Mouse (Mus musculus) stomach, postnatal 0 days (tissue): ENCODE data around the gene Sst. TPM values are rescaled to one million over a fixed set of nuclear protein-coding genes. Genes with fewer than 3 reads are reported as not detected.
A peak's percentile ranks its signal among the peaks of the same experiment; 100 is the strongest.

Experiments used
- ATAC-seq: fragments of 200-750 bp; cut with Nextera tagmentation; 2 replicates; pipeline ENCODE4 v1.8.0; 2017; ENCODE audit not compliant: low FRiP score, low TSS enrichment
- DNase-seq: peaks from one replicate; pipeline ENCODE4 v3.0.0-alpha.2; 2016; ENCODE audit warnings: low spot score
- H3K27ac ChIP-seq: fragments of 300-500 bp; sonication (generic); replicated peaks from 2 replicates; pipeline ENCODE4 v1.5.1; 2014; ENCODE audit warnings: mild to moderate bottlenecking, control low read depth
- H3K27me3 ChIP-seq: fragments of 300-500 bp; sonication (generic); 2 replicates; pipeline ENCODE4 v1.6.1; 2014; ENCODE audit warnings: low read length; ENCODE audit not compliant: control insufficient read depth, insufficient read depth
- H3K36me3 ChIP-seq: fragments of 300-500 bp; sonication (generic); 2 replicates; pipeline ENCODE4 v1.6.1; 2014; ENCODE audit warnings: low read length, mixed read lengths; ENCODE audit not compliant: control insufficient read depth, insufficient read depth
- H3K4me1 ChIP-seq: fragments of 300-500 bp; sonication (generic); replicated peaks from 2 replicates; pipeline ENCODE4 v1.6.1; 2014; ENCODE audit warnings: antibody characterized with exemption; ENCODE audit not compliant: control insufficient read depth, insufficient read depth
- H3K4me2 ChIP-seq: fragments of 300-500 bp; sonication (generic); replicated peaks from 2 replicates; pipeline ENCODE4 v1.6.1; 2014; ENCODE audit warnings: low read depth, mild to moderate bottlenecking, control low read depth, moderate library complexity
- H3K4me3 ChIP-seq: fragments of 300-500 bp; sonication (generic); 2 replicates; pipeline ENCODE4 v1.5.1; 2014; ENCODE audit warnings: low read depth, low read length, control low read depth
- H3K9ac ChIP-seq: fragments of 300-500 bp; sonication (generic); 2 replicates; pipeline ENCODE4 v1.6.1; 2014; ENCODE audit warnings: mild to moderate bottlenecking, low read length, control low read depth, mixed read lengths
- H3K9me3 ChIP-seq: fragments of 300-500 bp; sonication (generic); 2 replicates; pipeline ENCODE4 v1.6.1; 2016; ENCODE audit warnings: low read length; ENCODE audit not compliant: control insufficient read depth
- CTCF ChIP-seq: IDR thresholded peaks from 2 replicates; pipeline ENCODE4 v1.5.1; 2016; ENCODE audit warnings: antibody characterized with exemption, low read depth, mild to moderate bottlenecking, moderate library complexity
- EP300 ChIP-seq: optimal IDR thresholded peaks from 2 replicates; pipeline ENCODE3; 2016; ENCODE audit warnings: antibody characterized with exemption
- WGBS: fragments of 180-500 bp; shearing (Covaris S2); extraction: QIAGEN DNeasy Blood & Tissue Kit; methylation state at CpG from one replicate; pipeline ENCODE4 v1.1.7; 2014; 5-methylcytosine and 5-hydroxymethylcytosine counted together
- polyA plus RNA-seq: library from polyadenylated mRNA; unstranded; fragments of >200 nt; fragmentation: Nextera tagmentation; extraction: Ambion mirVana; gene quantifications from 2 replicates; pipeline ENCODE4 v1.2.1, GENCODE M21; 2015

Sst gene
- polyA plus RNA-seq, 1 experiment from 2014 or later: 63.9 TPM

DNA sequence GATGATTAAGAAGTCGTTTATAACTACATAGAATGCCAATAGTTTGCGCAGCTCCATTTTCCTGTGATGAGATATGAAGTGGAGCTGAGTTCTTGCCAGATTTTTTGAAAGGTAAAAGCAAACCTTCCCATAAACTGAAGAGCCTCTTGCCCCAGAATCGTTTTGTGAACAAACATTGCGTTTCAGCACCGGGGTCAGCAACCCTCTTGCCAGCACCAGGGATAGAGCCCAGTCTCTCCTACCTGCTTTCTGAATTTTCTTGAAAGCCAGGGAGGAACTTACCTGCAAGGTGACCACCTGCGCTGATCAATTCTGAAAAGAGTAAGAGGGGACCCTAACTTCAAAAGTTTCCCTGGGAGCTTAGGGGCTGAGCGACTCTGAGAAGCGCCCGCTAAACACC is 607 bp downstream of the Sst start:
- WGBS: 8% methylated on average over 9 of the region's 9 CpGs
- ATAC-seq: no peak
- Histone ChIP-seq H3K27ac (no peak overlapping the region), H3K4me2 (no peak overlapping the region), H3K4me1 (no peaks in the 10 kb centered on the region), H3K9ac (no peak overlapping the region), H3K9me3 (no peaks in the 10 kb centered on the region), H3K27me3 (no peaks in the 10 kb centered on the region), H3K36me3 (no peaks in the 10 kb centered on the region), H3K4me3 (no peak overlapping the region)
- peak; percentile 54 for DNase-seq
- TF ChIP-seq EP300: no peak
- no peak for TF ChIP-seq CTCF

DNA sequence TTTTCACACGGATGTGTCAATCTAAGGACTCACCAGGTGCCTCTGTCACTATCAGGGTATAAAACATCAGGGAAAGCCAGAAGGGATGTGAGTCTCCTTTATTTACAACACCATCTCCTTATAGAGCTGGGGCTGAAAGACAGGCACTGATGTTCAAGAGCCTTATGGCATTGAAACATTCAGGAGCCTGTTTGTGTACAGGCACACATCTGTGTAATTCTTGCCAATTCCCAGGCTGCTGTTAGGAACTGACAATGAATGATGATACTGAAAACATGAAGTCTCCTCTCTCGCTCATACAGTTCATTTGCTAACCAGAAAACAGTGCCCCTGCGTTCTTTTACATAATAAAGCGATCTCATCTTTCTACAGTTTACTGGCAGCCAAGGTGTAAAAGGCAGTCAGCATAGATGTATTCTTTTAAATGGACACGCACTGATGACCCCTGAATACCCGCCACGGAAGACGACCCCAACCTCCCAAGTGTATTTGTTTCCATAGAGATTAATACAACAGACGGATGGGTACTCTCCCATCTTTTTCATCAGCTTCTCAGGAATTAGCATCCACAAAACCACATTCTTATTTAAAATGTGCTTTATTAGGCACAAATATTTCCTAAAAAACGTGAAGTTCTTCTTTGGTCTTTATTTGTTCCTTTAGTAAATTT is 2.7 kb downstream of the Sst start:
- DNase-seq (no peak), ATAC-seq (no peak)
- Histone ChIP-seq H3K9me3 (no peaks in the 10 kb centered on the region), H3K9ac (no peak overlapping the region), H3K27ac (no peak overlapping the region), H3K27me3 (no peaks in the 10 kb centered on the region), H3K4me3 (no peak overlapping the region), H3K4me1 (no peaks in the 10 kb centered on the region), H3K36me3 (no peaks in the 10 kb centered on the region), H3K4me2 (no peak overlapping the region)
- TF ChIP-seq EP300 (no peak), CTCF (no peak)
- WGBS: 69% methylated on average over 10 of the region's 10 CpGs

DNA sequence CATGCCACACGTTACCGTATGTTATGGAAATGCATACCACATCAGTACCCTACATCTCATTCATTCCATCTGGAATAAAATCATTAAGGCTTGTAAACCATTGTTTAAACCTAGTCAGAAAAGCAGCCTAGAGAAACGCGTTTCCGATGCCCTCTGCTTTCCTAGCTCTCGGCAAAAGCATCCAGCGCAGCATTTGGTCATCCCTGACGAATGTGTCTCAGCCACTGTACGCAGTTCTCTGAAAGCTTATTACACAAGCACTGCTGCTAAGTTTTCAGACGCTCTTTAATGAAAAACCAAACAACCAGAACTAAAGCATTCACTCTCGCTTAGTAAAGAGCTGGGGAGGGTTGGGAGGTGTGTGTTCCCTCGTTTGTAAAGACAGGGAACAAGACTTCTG is 5.7 kb downstream of the Sst start:
- no peaks in the 10 kb centered on the region for H3K27me3 ChIP-seq
- no peaks in the 10 kb centered on the region for H3K4me1 ChIP-seq
- no peak for DNase-seq
- H3K4me3 ChIP-seq: no peak overlapping the region
- no peak overlapping the region for H3K9ac ChIP-seq
- TF ChIP-seq CTCF: no peak
- no peak for TF ChIP-seq EP300
- H3K27ac ChIP-seq: no peak overlapping the region
- no peaks in the 10 kb centered on the region for H3K36me3 ChIP-seq
- no peak for ATAC-seq
- 67% methylated on average over 12 of the region's 12 CpGs for WGBS
- H3K9me3 ChIP-seq: no peaks in the 10 kb centered on the region
- no peak overlapping the region for H3K4me2 ChIP-seq

DNA sequence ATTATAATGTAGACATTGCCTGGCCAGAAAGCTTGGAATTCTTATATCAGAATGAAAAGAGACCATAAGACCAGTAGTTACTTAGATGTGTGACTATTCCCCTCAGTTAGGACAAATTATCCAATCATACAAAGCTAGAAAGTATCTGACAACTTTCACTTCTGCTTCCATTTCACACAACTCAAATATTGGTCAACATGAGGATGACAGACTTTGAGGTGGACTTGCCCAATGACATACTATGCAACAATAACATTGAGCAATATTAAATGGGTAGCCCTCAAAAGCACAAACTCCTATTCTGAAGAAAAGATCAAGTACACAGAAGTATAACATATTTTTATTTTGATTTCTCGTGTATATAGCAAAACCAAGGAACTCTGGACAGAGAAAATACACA is 35.5 kb downstream of the Sst start:
- WGBS: 60% methylated on average over 1 of the region's 1 CpGs
- Histone ChIP-seq H3K9me3 (no peaks in the 10 kb centered on the region), H3K27me3 (no peaks in the 10 kb centered on the region), H3K27ac (no peak overlapping the region), H3K36me3 (no peaks in the 10 kb centered on the region), H3K4me3 (no peak overlapping the region), H3K9ac (no peak overlapping the region), H3K4me2 (no peak overlapping the region), H3K4me1 (no peaks in the 10 kb centered on the region)
- DNase-seq (no peak), ATAC-seq (no peak)
- TF ChIP-seq EP300 (no peak), CTCF (no peak)

DNA sequence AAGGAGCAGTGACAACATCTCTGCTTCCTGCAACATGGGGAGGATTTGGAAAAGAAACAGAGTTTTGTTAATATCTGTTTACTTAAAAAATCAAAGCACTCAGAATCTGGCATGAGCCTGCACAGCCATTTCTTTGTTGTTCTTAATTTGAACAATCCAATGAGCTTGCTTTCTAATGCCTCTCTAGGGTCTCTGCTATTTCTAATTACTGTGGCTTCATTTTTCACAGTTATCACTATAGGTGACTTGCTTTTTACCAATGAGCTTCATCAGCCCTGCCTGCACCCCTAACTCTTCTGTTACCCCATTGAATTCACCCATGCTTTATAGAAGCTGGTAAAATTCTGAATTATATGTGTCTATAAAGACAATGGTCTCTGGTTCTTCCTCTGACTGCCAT is 41.0 kb downstream of the Sst start:
- Histone ChIP-seq H3K4me2 (no peak overlapping the region), H3K27me3 (no peaks in the 10 kb centered on the region), H3K9me3 (no peaks in the 10 kb centered on the region), H3K9ac (no peak overlapping the region), H3K4me3 (no peak overlapping the region), H3K36me3 (no peaks in the 10 kb centered on the region), H3K4me1 (no peaks in the 10 kb centered on the region), H3K27ac (no peak overlapping the region)
- ATAC-seq (no peak), DNase-seq (no peak)
- TF ChIP-seq CTCF (no peak), EP300 (no peak)

DNA sequence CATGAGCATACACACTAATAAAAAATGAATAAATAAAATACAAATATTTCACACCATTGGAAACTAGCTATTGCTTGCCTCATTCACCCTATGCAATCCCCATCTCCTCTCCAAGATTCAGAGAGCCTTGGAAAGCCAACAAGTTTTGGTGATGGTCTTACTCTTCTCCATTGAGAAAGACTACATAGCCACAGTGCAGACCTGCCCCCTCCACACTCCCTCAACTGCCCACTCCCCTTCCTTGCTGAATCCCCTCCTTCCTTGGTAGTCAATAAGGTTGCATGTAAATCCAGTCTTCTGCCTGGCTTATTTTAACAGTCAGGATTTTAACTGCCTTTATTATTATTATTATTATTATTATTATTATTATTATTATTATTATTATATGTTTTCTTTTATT is 41.6 kb downstream of the Sst start:
- H3K27ac ChIP-seq: no peak overlapping the region
- H3K4me2 ChIP-seq: no peak overlapping the region
- ATAC-seq (no peak), DNase-seq (no peak)
- no peaks in the 10 kb centered on the region for H3K27me3 ChIP-seq
- H3K4me3 ChIP-seq: no peak overlapping the region
- no peaks in the 10 kb centered on the region for H3K4me1 ChIP-seq
- no peak for TF ChIP-seq EP300
- no peak for TF ChIP-seq CTCF
- no peak overlapping the region for H3K9ac ChIP-seq
- no peaks in the 10 kb centered on the region for H3K36me3 ChIP-seq
- no peaks in the 10 kb centered on the region for H3K9me3 ChIP-seq
